Mouse (Mus musculus) intestine, postnatal 0 days (tissue): Measurements from ENCODE around the gene Eomes. TPM values are rescaled to one million over a fixed set of nuclear protein-coding genes. Genes with fewer than 3 reads are reported as not detected.

ENCODE experiments used
- ATAC-seq: fragments of 200-750 bp; cut with Nextera tagmentation; 2 replicates; pipeline ENCODE4 v1.8.0; 2017; ENCODE audit warnings: mild to moderate bottlenecking, moderate TSS enrichment, moderate library complexity
- H3K27ac ChIP-seq: fragments of 300-500 bp; sonication (generic); 2 replicates; pipeline ENCODE4 v1.5.1; 2014; ENCODE audit warnings: mild to moderate bottlenecking, low read depth, low read length, moderate library complexity
- H3K27me3 ChIP-seq: fragments of 300-500 bp; sonication (generic); replicated peaks from 2 replicates; pipeline ENCODE4 v1.6.1; 2014; ENCODE audit warnings: low read length, mixed read lengths; ENCODE audit not compliant: control insufficient read depth, insufficient read depth
- H3K36me3 ChIP-seq: fragments of 300-500 bp; sonication (generic); 2 replicates; pipeline ENCODE4 v1.6.1; 2014; ENCODE audit warnings: mild to moderate bottlenecking, moderate library complexity; ENCODE audit not compliant: control insufficient read depth, insufficient read depth
- H3K4me1 ChIP-seq: fragments of 300-500 bp; sonication (generic); replicated peaks from 2 replicates; pipeline ENCODE4 v1.6.1; 2014; ENCODE audit warnings: antibody characterized with exemption, low read length, mixed read lengths; ENCODE audit not compliant: control insufficient read depth, insufficient read depth
- H3K4me2 ChIP-seq: fragments of 300-500 bp; sonication (generic); replicated peaks from 2 replicates; pipeline ENCODE4 v1.6.1; 2014; ENCODE audit warnings: low read depth, mild to moderate bottlenecking, moderate library complexity
- H3K4me3 ChIP-seq: fragments of 300-500 bp; sonication (generic); 2 replicates; pipeline ENCODE4 v1.5.1; 2014; ENCODE audit warnings: low read depth, low read length
- H3K9ac ChIP-seq: fragments of 300-500 bp; sonication (generic); 2 replicates; pipeline ENCODE4 v1.6.1; 2014; ENCODE audit warnings: mild to moderate bottlenecking, low read depth, low read length
- H3K9me3 ChIP-seq: fragments of 300-500 bp; sonication (generic); 2 replicates; pipeline ENCODE4 v1.6.1; 2016; ENCODE audit warnings: mixed run types; ENCODE audit not compliant: control insufficient read depth
- CTCF ChIP-seq: sonication (generic); IDR thresholded peaks from 2 replicates; pipeline ENCODE4 v1.5.1; 2016; ENCODE audit warnings: low read depth, mild to moderate bottlenecking, control low read depth, antibody characterized with exemption, moderate library complexity
- WGBS: fragments of 180-500 bp; shearing (Covaris S2); extraction: QIAGEN DNeasy Blood & Tissue Kit; methylation state at CpG from one replicate; pipeline ENCODE4 v1.1.7; 2014; 5-methylcytosine and 5-hydroxymethylcytosine counted together
- polyA plus RNA-seq: library from polyadenylated mRNA; unstranded; fragments of >200 nt; fragmentation: Nextera tagmentation; extraction: Ambion mirVana; gene quantifications from 2 replicates; pipeline ENCODE4 v1.2.1, GENCODE M21; 2015

The Eomes gene
- polyA plus RNA-seq, 1 experiment from 2014 or later: not detected

GRCm38 (mm10) chr9:118458039-118458438 is 20.0 kb upstream of the Eomes start:
- Histone ChIP-seq H3K9me3 (no peaks in the 10 kb centered on the region), H3K27ac (no peak overlapping the region), H3K36me3 (no peaks in the 10 kb centered on the region), H3K4me2 (no peak overlapping the region), H3K9ac (no peak overlapping the region), H3K4me1 (no peaks in the 10 kb centered on the region), H3K4me3 (no peak overlapping the region), H3K27me3 (no peaks in the 10 kb centered on the region)
- TF ChIP-seq CTCF: no peak
- ATAC-seq: no peak
- WGBS: 18% methylated on average over 5 of the region's 5 CpGs

- ATAC-seq: no peak
- H3K4me1 ChIP-seq: no peaks in the 10 kb centered on the region
- H3K9me3 ChIP-seq: no peaks in the 10 kb centered on the region
- 59% methylated on average over 1 of the region's 1 CpGs for WGBS
- peaks cover 22% of the 10 kb centered on the region for H3K27me3 ChIP-seq
- no peak overlapping the region for H3K4me3 ChIP-seq
- TF ChIP-seq CTCF: no peak
- no peak overlapping the region for H3K4me2 ChIP-seq
- no peak overlapping the region for H3K9ac ChIP-seq
- H3K27ac ChIP-seq: no peak overlapping the region
- H3K36me3 ChIP-seq: no peaks in the 10 kb centered on the region
Observed at GRCm38 (mm10) chr9:118464031-118464430, 14.0 kb upstream of the Eomes start.

- H3K27ac ChIP-seq: no peak overlapping the region
- H3K27me3 ChIP-seq: peaks cover 45% of the 10 kb centered on the region
- ATAC-seq: no peak
- H3K4me2 ChIP-seq: no peak overlapping the region
- H3K9ac ChIP-seq: no peak overlapping the region
- H3K36me3 ChIP-seq: no peaks in the 10 kb centered on the region
- 7% methylated on average over 14 of the region's 14 CpGs for WGBS
- no peak overlapping the region for H3K4me3 ChIP-seq
- no peak for TF ChIP-seq CTCF
- no peaks in the 10 kb centered on the region for H3K9me3 ChIP-seq
- H3K4me1 ChIP-seq: no peaks in the 10 kb centered on the region
Observed at GRCm38 (mm10) chr9:118468301-118468700, 9.7 kb upstream of the Eomes start.

- H3K9ac ChIP-seq: no peak overlapping the region
- H3K36me3 ChIP-seq: no peaks in the 10 kb centered on the region
- no peak overlapping the region for H3K27ac ChIP-seq
- peaks cover 45% of the 10 kb centered on the region for H3K27me3 ChIP-seq
- no peaks in the 10 kb centered on the region for H3K9me3 ChIP-seq
- no peak overlapping the region for H3K4me3 ChIP-seq
- no peaks in the 10 kb centered on the region for H3K4me1 ChIP-seq
- WGBS: 18% methylated on average over 16 of the region's 16 CpGs
- TF ChIP-seq CTCF: no peak
- H3K4me2 ChIP-seq: no peak overlapping the region
- ATAC-seq: no peak
Observed at GRCm38 (mm10) chr9:118469272-118469671, 8.7 kb upstream of the Eomes start.

- no peak for ATAC-seq
- H3K27me3 ChIP-seq: peaks cover 64% of the 10 kb centered on the region
- H3K9ac ChIP-seq: no peak overlapping the region
- no peak overlapping the region for H3K27ac ChIP-seq
- WGBS: 16% methylated on average over 3 of the region's 3 CpGs
- no peaks in the 10 kb centered on the region for H3K9me3 ChIP-seq
- no peaks in the 10 kb centered on the region for H3K36me3 ChIP-seq
- no peak overlapping the region for H3K4me3 ChIP-seq
- H3K4me2 ChIP-seq: no peak overlapping the region
- no peak for TF ChIP-seq CTCF
- no peaks in the 10 kb centered on the region for H3K4me1 ChIP-seq
Observed at GRCm38 (mm10) chr9:118471296-118471695, 6.7 kb upstream of the Eomes start.

GRCm38 (mm10) chr9:118476211-118476765 is 1.7 kb upstream of the Eomes start:
- H3K27me3 ChIP-seq: peaks cover 73% of the 10 kb centered on the region
- no peaks in the 10 kb centered on the region for H3K36me3 ChIP-seq
- H3K4me2 ChIP-seq: peak overlapping the region; percentile 74
- H3K27ac ChIP-seq: no peak overlapping the region
- no peak overlapping the region for H3K4me3 ChIP-seq
- no peak overlapping the region for H3K9ac ChIP-seq
- no peak for TF ChIP-seq CTCF
- H3K9me3 ChIP-seq: no peaks in the 10 kb centered on the region
- no peak for ATAC-seq
- 4% methylated on average over 22 of the region's 22 CpGs for WGBS
- H3K4me1 ChIP-seq: no peaks in the 10 kb centered on the region; the same call in 1 of the 2 replicates
